ENCODE assay signal across 17 mouse cellular contexts in genomic region chr6:55064477-55064827, GRCm38 (mm10).
"Had no signal": no experiment of that assay in that cellular context is flagged by ENCODE, and none has a peak within 500 bp of the region (broad histone marks: within the 10 kb centered on the region; RNA-seq: fewer than 3 reads in every experiment).

No protein-coding gene starts in this region.

- H3K9ac ChIP-seq: limb, embryonic 15.5 days; lung, embryonic 14.5 days; neural tube, embryonic 15.5 days had no signal

- H3K4me3 ChIP-seq: limb, embryonic 15.5 days; midbrain, embryonic 10.5 days; myocyte; neural tube, embryonic 15.5 days had no signal

- H3K27ac ChIP-seq: kidney, postnatal 0 days; limb, embryonic 15.5 days; midbrain, embryonic 10.5 days; neural tube, embryonic 15.5 days had no signal

- DNase-seq: kidney, adult 9 months; kidney, postnatal 36 days; layer of hippocampus, adult 9-11 months; layer of hippocampus, postnatal 36 days; lung, embryonic 14.5 days; lung, postnatal 10 days; lung, postnatal 4 days; midbrain, embryonic 14.5 days; right cerebral cortex, adult 18-20 months; right cerebral cortex, postnatal 25 days; thymus, postnatal 14 days had no signal

- H3K27me3 ChIP-seq: limb, embryonic 15.5 days; neural tube, embryonic 15.5 days had no signal

- H3K4me2 ChIP-seq: limb, embryonic 15.5 days; lung, embryonic 14.5 days; neural tube, embryonic 15.5 days had no signal

- ATAC-seq: intestine, postnatal 0 days had no signal

- H3K9me3 ChIP-seq: limb, embryonic 15.5 days; midbrain, embryonic 10.5 days; neural tube, embryonic 15.5 days had no signal

- H3K4me1 ChIP-seq: limb, embryonic 15.5 days; midbrain, embryonic 10.5 days; neural tube, embryonic 15.5 days had no signal
